Mouse (Mus musculus): ENCODE measurements around the gene Syne1.

Gene Syne1

DNA sequence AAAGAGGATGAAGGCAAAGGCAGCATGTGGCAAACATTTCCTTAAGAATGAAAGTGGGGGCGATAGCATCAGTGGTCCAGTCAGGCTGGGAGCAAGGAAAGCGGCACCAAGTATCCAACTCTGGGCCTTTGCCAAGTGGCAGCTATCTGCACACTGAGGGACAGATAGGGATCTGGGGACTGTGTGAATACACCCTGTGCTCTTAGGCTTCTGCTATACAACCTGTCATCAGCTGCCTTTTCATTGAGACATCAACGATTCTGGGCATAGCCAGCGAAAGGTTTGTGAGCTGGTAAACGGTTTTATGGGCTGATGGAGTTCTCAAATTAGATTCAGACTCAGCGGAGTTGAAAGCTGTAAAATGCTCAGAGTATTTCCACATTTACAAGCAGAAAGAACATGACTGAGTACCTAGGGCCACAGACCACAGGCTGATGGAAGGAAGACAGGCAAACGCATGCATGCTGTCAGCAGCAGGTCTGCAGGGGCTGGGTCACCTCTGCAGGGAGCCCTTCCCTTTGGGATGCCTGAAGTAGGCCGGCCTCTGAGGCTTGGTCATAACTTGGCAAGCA lies 542.4 kb downstream of the Syne1 start:
- no peak for DNase-seq (ENCODE audit: low read depth, low spot score)

- no peak for DNase-seq (ENCODE audit: low read depth, low spot score)
These were observed 554.7 kb downstream of the Syne1 start for GRCm38 (mm10) chr10:4996592-4996991.

DNA sequence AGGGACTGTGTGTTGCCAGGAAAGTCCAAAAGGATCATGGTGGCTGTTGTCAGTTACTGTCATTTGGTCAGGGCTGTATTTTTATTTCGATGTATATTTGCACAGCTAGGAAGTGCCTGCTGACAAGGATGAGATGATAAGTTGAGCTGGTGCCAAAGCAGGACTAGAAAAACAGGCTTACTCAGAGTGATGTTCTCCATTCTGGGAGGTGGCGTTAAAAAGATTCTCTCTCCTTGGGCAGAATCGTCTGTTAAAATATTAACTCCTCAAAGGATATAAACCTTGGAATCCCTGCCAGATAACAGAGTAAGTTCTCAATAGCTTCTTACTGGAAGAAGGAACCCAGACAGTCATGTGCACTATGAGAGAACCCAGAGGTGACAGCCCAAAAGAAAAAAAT lies 557.5 kb downstream of the Syne1 start:
- DNase-seq (ENCODE audit: low read depth, low spot score) = no peak

DNA sequence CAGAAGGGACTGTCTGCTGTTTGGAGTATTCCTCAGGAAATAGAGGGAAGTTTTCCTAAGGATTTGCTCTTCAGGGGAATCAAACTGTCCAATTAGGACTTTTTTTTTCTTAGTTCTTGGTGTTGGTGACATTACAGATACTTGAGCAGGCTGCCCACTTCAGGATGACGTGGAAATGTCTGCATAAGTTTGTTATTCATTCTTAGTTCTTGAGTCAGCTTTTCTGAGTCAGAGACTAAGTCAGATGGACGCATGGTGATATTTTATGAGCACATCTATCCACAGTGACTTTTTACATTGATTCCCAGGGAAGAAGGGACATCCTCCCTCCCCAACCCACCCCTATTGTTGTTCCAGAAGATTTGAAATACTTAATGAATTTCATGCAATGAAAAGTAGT lies 567.4 kb downstream of the Syne1 start:
- no peak for DNase-seq (ENCODE audit: low read depth, low spot score)

DNA sequence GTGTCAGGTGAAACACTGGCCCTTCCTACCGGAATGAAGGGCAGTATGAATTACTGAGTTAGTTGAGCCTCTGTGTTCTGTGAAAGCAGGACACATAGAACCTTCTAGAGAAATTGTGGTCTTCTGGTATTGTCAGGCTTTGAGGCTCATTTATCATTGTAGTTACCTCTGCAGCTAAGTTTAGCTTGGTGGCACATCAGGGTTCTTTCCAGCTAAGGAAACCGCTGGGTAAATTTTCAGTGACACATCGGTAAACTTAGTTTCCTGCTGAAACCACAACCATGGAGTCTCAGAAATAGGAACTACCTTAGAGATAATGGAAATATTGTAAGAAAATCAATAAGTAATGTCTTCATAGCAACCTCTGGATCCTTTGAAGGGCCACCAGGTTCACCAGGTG lies 573.9 kb downstream of the Syne1 start:
- DNase-seq (ENCODE audit: low read depth, low spot score) = no peak

DNA sequence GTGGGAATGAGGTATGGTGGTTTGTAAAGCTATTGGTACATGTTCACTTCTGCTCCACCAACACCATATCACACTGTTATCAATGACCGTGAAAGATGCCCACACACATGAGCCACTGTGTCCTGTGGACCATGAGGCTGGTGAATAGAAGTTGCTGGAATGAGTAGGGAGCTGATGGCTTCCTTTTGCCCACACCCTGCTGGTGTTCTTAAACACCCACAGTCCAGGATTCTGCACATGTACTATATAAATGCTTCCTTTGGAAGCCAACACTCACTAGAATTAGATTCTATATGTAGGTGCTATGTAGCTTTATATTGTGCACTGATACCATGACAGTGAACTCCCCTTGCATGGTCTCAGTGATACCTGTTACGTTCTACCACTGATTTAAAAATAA lies 574.7 kb downstream of the Syne1 start:
- no peak for DNase-seq (ENCODE audit: low read depth, low spot score)

DNA sequence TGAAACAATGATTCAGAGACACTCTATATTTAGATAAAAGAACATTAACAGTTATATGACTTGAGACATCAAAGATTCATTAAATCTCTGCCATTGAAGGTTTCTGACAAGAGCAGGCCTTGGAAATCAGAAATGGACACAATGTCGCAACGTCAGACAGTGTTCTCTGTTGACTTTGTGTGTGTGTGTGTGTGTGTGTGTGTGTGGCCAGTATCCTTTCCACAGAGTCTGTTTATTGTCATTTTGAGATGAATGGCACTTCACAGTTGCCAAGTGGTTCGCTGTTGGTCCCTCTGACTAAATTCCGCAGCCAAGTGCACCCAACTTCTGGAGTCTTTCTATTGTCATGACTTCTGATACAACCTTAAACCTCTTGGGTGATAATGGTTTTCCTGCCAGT lies 577.0 kb downstream of the Syne1 start:
- DNase-seq (ENCODE audit: low read depth, low spot score) = no peak

DNA sequence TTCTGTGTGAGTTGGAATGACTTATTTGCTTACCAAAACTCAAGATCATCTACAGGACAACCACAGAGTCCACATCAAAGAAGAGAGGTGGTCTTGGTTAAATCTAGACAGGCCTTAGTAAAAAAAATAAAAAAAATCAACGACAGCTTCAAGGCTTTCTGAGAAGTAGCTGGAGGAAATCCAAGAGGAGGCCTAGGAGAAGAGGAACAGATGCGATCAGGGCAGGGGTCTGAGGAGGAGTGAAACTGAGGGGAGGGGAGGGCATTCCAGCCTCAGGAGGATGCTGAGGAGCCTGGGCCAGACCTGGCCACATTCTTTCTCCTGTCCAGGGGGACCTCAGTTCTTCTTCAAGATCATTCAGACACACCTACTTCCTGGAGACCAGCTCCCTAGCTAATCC lies 579.3 kb downstream of the Syne1 start:
- no peak for DNase-seq (ENCODE audit: low read depth, low spot score)

DNA sequence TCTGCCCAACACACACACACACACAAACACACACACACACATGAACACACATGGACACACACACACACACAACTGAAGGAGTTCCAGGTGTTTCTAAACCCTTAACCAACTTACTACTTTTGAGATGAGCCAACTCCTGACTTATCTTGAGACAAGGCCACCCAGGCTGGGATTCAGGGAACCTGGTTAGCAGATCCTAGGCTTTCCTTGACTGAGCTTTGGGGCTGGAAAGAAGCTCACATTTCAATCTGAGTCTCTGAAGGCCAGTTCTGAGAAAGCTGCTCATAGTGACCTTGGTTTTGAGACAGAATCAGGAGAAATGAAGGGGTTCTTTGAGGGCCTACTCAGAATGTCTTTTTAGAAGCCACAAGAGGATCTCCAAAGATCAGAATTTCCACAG lies 579.7 kb downstream of the Syne1 start:
- no peak for DNase-seq (ENCODE audit: low read depth, low spot score)

- DNase-seq (ENCODE audit: low read depth, low spot score) = no peak
These were observed 580.1 kb downstream of the Syne1 start for GRCm38 (mm10) chr10:4971156-4971555.

Measured in R1 (cell line).